Mouse (Mus musculus): ENCODE data around the gene Cnot10.
A peak's percentile ranks its signal among the peaks of the same experiment; 100 is the strongest.

Cnot10 gene

GRCm38 (mm10) chr9:114639839-114640646, at the start of gene Cnot10:
Gene Cnot10 (minus strand): TSS chr9:114640184.
- peak; percentile 96 for DNase-seq (ENCODE audit: low spot score)

GRCm38 (mm10) chr9:114688953-114689407, 49.0 kb upstream of the Cnot10 start:
- no peak for DNase-seq (ENCODE audit: low spot score)

GRCm38 (mm10) chr9:114688252-114688952, 48.4 kb upstream of the Cnot10 start, which contains the start of gene Dync1li1:
Gene Dync1li1 (plus strand): TSS chr9:114688790.
- peak; percentile 95 for DNase-seq (ENCODE audit: low spot score)

DNA sequence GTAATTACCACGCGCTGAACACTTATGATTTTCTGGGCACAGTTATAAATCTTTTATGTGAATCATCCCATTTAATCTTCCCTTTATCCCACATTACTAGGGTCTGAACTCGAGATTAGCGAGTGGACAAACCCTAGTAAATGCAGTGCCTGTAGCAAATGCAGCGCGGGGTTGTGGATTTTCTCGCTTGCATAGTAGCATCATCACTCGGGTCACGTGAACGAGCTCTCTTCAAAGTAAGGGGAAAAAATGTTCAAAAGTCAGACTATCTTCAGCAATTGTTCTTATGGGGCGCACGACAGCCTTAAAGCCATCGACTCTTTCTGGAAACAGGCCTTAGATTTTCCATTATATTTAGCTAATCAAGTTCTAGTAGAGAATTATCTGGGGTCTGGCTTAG, 47.7 kb upstream of the Cnot10 start:
- no peak for DNase-seq (ENCODE audit: low spot score)

GRCm38 (mm10) chr9:114686245-114686644, 46.3 kb upstream of the Cnot10 start:
- DNase-seq (ENCODE audit: low spot score), result no peak

GRCm38 (mm10) chr9:114682193-114682592, 42.2 kb upstream of the Cnot10 start:
- DNase-seq (ENCODE audit: low spot score), result no peak

- DNase-seq (ENCODE audit: low spot score), result no peak
These were observed 40.5 kb upstream of the Cnot10 start for GRCm38 (mm10) chr9:114680531-114680930.

GRCm38 (mm10) chr9:114679944-114680343, 40.0 kb upstream of the Cnot10 start:
- no peak for DNase-seq (ENCODE audit: low spot score)

DNA sequence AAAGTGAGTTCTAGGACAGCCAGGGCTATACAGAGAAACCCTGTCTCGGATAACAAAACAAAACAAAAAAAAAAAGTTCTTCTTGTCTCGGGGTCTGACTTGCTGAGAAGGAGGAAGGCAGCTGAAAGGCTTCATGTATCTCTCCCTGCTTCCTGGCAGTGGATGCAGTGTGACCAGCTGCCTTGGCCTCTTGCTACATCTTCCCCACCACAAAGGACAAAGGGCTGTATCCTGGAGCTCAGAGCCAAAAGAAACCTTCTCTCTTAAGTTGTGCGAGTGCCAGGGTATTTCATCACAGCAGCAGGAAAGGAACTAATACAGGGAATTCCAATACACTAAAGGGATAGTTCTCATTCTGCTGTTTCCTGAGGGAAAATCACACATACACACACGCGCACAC, 38.6 kb upstream of the Cnot10 start:
- DNase-seq (ENCODE audit: low spot score), result no peak

- no peak for DNase-seq (ENCODE audit: low spot score)
These were observed 33.6 kb upstream of the Cnot10 start for GRCm38 (mm10) chr9:114673626-114674025.

DNA sequence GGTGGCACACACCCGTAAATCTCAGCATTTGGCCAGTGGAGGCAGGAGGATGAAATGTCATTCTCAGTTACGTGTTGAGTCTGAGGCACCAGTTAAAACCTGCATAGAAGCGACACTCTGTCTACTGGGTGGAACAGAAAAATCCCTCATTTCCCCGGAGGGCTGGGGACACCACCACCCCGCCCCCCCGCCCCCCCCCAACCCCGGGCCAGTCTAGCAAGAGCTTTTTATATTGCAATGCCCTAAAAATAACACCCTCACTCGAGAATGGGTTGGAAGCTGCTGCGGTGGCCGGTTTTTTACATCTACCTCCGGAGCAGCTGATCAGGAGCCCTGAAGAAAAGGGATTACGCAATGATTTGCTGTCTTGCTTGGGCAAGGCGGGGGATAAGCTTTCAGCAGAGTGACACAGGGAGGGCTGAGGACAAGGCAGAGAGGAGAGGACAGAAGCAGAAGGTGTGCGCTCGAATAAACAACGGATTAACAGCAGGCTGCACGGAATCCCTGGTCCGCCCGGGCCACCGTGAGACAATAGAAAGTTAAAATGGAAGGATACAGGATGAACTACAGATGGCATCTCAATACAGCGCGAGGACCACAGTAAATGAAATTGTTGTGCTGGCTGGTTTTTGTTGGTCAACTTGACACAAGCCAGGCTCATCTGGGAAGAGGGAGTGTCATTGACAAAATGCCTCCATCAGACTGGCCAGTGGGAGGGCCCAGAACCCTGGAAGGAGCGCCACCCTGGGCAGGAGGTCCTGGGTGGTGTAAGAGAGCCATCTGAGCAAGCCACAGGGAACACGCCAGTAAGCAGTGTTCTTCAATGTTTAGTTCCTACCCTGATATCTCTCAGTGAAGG, 32.9 kb upstream of the Cnot10 start:
- no peak for DNase-seq (ENCODE audit: low spot score)

GRCm38 (mm10) chr9:114671946-114672345, 32.0 kb upstream of the Cnot10 start:
- DNase-seq (ENCODE audit: low spot score), result no peak

- no peak for DNase-seq (ENCODE audit: low spot score)
These were observed 29.0 kb upstream of the Cnot10 start for GRCm38 (mm10) chr9:114669011-114669410.

GRCm38 (mm10) chr9:114668047-114668446, 28.1 kb upstream of the Cnot10 start:
- DNase-seq (ENCODE audit: low spot score), result no peak

GRCm38 (mm10) chr9:114666858-114667257, 26.9 kb upstream of the Cnot10 start:
- DNase-seq (ENCODE audit: low spot score), result no peak

- no peak for DNase-seq (ENCODE audit: low spot score)
These were observed 23.8 kb upstream of the Cnot10 start for GRCm38 (mm10) chr9:114663782-114664181.

DNA sequence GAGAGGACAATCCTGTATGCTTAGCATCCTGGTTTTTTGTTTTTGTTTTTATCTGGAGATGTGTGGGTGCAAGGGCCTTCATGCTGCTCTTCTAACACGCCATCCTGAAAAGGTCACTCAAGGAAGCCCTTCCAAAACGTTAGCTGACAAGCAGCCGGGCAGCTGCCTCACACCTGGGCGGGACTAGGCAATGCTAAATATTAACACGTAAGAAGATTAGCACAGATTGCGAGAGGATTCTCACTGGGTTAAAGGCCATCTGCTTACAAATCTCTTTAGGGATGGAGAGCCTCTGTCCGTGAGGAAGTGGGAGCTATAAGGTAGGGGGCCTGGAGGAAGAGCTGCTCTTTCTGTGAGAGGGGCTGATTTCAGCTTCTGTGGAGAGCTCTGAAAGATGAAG, 22.0 kb upstream of the Cnot10 start:
- no peak for DNase-seq (ENCODE audit: low spot score)

GRCm38 (mm10) chr9:114660983-114661382, 21.0 kb upstream of the Cnot10 start:
- no peak for DNase-seq (ENCODE audit: low spot score)

GRCm38 (mm10) chr9:114660506-114660905, 20.5 kb upstream of the Cnot10 start:
- no peak for DNase-seq (ENCODE audit: low spot score)

DNA sequence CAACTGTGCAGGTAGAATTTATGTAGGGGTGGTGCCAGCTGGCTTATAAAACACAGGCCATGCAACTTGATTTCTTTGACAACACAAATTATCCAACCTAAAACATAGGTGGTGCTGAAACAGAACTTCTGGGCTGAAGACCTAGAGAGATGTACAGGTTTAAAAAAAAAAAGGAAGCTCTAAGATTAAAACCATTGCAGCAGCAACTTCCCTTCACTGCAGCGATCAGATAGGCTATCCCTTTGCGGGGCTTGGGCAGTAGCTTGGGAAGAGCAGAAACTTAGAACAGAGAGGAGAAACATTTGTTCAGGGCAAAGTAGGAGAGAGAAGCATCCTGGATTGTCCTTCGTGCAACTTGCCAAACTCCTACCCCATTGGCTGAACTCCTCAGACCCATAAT, 16.7 kb upstream of the Cnot10 start:
- DNase-seq (ENCODE audit: low spot score), result no peak

- no peak for DNase-seq (ENCODE audit: low spot score)
These were observed 15.4 kb upstream of the Cnot10 start for GRCm38 (mm10) chr9:114655356-114655755.

- DNase-seq (ENCODE audit: low spot score), result no peak
These were observed 11.1 kb upstream of the Cnot10 start for GRCm38 (mm10) chr9:114650938-114651634.
